Mouse (Mus musculus) liver, adult 2 months (tissue): ENCODE measurements around the gene Gm11554.
"Not testable (repeated sequence)": the region's sequence is repeated elsewhere in the genome, so short reads cannot be mapped to it uniquely, and the experiment has no call there.

Experiments used
- CTCF ChIP-seq: fragments of 200-500 bp; IDR thresholded peaks from 2 replicates; pipeline ENCODE4 v1.5.1; 2011; ENCODE audit warnings: low read depth, low read length, control low read depth
- POLR2A ChIP-seq: fragments of 200-500 bp; IDR thresholded peaks from 2 replicates; pipeline ENCODE4 v1.6.1; 2011; ENCODE audit warnings: low read length, control low read depth; ENCODE audit not compliant: insufficient read depth; ENCODE audit errors: extremely low read depth

GRCm38 (mm10) chr11:99772813-99773212 is 31.4 kb downstream of the Gm11554 start, which contains the start of gene Gm11595:
- TF ChIP-seq CTCF, POLR2A: not testable (repeated sequence)
